Mouse (Mus musculus): ENCODE measurements around the gene Ube2c.

GRCm38 (mm10) chr2:164745843-164746479, 23.7 kb upstream of the Ube2c start, which contains the start of the genes Wfdc3 and Dnttip1:
- TF ChIP-seq POLR2A (IDR thresholded peaks at IDR 0.05; ENCODE audit: low read depth, low read length) (peak; percentile 52), CTCF (IDR thresholded peaks at IDR 0.05; ENCODE audit: extremely low read depth, insufficient read length, insufficient replicate concordance, low read depth, low read length) (no peak)

All from small intestine, adult 2 months (tissue).